Mouse (Mus musculus) central nervous system, embryonic 18 days (tissue): ENCODE measurements around the gene Vps54. TPM values are rescaled to one million over a fixed set of nuclear protein-coding genes. Genes with fewer than 3 reads are reported as not detected.

Source experiments
- polyA plus RNA-seq: library from polyadenylated mRNA; depleted of rRNA; stranded (reverse); fragments of >200 nt; gene quantifications from 2 replicates; pipeline ENCODE4 v1.2.3, GENCODE M21; 2012; rRNA removed

The Vps54 gene
- 24.5 and 25.5 TPM in 2 replicates for polyA plus RNA-seq

GRCm38 (mm10) chr11:21239021-21239661, at the start of gene Vps54:
Gene Vps54, plus strand, starts transcription at chr11:21239281.

Other genes with a start within 250 kb of the Vps54 start
- gene Peli1, start 148.0 kb upstream of the Vps54 start, polyA plus RNA-seq: 51.0 and 55.0 TPM in 2 replicates
- 34.7 and 40.3 TPM in 2 replicates for gene Ugp2, start 131.9 kb downstream of the Vps54 start, polyA plus RNA-seq